Mouse (Mus musculus) embryonic stem cell, embryonic (primary cell): ENCODE results near the gene Hcrtr1.

ENCODE experiments used
- CTCF ChIA-PET, 4 experiments: fragments of 300-600 bp in 2 of 4; fragments of 350-600 bp in 2 of 4; sonication (Branson Sonifier 250); formaldehyde crosslinking; loops; one replicate each; lab custom pipeline; 2022; ENCODE audit warnings: inconsistent platforms in 2 of 4; lab: Charles Lee
- POLR2A ChIA-PET, 4 experiments: fragments of 300-600 bp in 2 of 4; fragments of 350-600 bp in 2 of 4; sonication (Branson Sonifier 250); formaldehyde crosslinking; loops; one replicate each; lab custom pipeline; 2022; ENCODE audit warnings: antibody characterized with exemption in 4 of 4, inconsistent platforms in 1 of 4; lab: Charles Lee

Gene Hcrtr1

DNA sequence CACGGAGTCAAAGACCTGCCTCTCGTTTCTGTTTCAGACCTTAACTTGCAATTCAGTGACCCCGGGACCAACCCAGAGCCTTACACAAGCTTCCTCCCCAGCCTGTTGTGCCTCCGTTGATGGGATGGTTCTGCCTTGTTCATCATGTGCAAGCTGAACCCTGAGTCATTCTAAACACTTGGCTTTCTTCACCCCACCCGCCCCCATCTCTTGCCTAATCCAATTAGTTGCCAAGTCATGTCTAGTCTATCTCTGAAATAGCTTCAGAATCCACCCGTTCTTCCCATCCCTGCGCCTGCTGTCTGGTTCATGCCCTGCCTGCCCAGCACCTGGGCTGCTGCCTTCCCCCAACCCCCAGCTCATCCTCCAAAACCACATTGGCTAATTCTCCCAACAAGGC, 26.9 kb downstream of the Hcrtr1 start:
- POLR2A ChIA-PET: interaction anchor here in 3 of 4 experiments (1.1 to 5.9 kb wide), 5 partner anchors 10 to 14 kb away, joined by 3 to 52 read pairs (median 7); partner anchors contain the start of gene Pef1 (in 3 of the 3)
- CTCF ChIA-PET: interaction anchor here (0.6 to 1.5 kb wide), 4 partner anchors 9 to 77 kb away, joined by 3 to 6 read pairs (median 3); no protein-coding TSS in a partner anchor

DNA sequence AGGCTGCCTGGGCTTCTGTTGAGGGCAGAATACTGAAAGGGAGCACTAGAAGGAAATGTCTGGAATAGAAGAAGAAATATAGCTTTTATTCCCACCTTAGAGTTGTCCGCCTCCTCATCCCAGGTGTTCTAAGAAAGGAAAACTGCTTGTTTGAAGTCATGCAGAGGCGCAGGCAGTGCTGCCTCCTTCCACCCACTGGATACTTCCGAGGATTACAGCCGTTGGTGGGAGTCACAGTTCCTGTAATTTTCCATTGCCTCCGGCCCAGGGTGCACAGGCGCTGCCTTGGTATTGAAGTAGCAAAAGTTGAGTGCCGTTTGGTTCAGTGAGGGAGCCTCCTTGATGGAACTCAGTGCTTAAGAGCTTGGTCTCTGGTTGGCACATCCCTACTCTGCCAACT, 29.1 kb downstream of the Hcrtr1 start:
- POLR2A ChIA-PET: interaction anchor here in 2 of 4 experiments (0.5 to 5.9 kb wide), 5 partner anchors 8 to 339 kb away, joined by 3 to 52 read pairs (median 6); partner anchors contain the start of gene Pef1 (in 2 of the 2)
- CTCF ChIA-PET: interaction anchor here in 1 of 4 experiments (1.0 to 1.1 kb wide), 2 partner anchors 23 to 79 kb away, joined by 3 to 4 read pairs; no protein-coding TSS in a partner anchor

DNA sequence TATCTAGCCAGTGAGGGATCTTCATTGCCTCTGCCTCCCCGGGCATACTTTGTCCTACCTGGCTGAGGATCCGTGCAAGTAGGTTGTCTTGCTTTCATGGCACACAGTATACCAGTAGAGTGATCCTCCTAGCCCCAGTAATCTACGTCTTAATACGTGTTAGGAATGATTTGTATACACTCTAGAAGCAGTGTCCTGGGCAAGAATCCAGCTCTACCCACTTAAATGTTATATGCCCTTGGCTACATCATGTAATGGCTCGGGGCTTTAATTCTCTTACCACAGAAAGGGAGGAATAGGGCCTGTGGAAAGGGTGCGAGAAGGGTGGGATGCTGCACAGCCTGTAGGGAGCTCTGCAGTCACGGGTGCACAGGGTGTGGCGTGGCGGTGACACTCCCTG, 29.5 kb downstream of the Hcrtr1 start:
- ChIA-PET CTCF (interaction anchor here in 1 of 4 experiments (1.0 to 1.1 kb wide), 2 partner anchors 22 to 80 kb away, joined by 3 to 4 read pairs; no protein-coding TSS in a partner anchor), POLR2A (interaction anchor here in 3 of 4 experiments (0.5 to 5.9 kb wide), 8 partner anchors 7 to 338 kb away, joined by 3 to 52 read pairs (median 6); partner anchors contain the start of gene Pef1 (in 2 of the 3))

DNA sequence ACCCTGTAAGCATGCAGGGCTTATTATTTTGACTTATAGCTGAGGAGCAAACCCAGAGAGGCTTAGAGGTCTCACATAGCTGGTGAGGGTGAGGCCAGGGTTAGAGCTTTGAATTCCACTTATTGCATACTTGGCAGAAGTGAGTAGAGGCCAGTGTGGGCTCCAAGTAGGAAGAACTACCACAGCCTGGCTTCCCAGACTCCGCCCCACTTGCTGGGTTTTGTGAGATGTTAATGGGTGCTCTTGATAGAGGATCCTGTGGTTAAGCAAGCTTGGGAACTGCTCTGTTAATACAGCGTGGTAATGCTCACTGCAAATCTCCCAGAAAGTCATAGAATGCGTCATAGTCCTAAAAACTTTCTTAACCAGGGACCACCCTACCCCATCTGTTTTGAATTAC, 30.2 kb downstream of the Hcrtr1 start:
- ChIA-PET POLR2A (interaction anchor here (0.6 to 5.9 kb wide), 8 partner anchors 7 to 462 kb away, joined by 3 to 52 read pairs (median 9); partner anchors contain the start of gene Pef1 (in 1 of the 4)), CTCF (interaction anchor here in 2 of 4 experiments (0.7 to 1.0 kb wide), 2 partner anchors 21 to 248 kb away, joined by 4 to 7 read pairs; no protein-coding TSS in a partner anchor)

DNA sequence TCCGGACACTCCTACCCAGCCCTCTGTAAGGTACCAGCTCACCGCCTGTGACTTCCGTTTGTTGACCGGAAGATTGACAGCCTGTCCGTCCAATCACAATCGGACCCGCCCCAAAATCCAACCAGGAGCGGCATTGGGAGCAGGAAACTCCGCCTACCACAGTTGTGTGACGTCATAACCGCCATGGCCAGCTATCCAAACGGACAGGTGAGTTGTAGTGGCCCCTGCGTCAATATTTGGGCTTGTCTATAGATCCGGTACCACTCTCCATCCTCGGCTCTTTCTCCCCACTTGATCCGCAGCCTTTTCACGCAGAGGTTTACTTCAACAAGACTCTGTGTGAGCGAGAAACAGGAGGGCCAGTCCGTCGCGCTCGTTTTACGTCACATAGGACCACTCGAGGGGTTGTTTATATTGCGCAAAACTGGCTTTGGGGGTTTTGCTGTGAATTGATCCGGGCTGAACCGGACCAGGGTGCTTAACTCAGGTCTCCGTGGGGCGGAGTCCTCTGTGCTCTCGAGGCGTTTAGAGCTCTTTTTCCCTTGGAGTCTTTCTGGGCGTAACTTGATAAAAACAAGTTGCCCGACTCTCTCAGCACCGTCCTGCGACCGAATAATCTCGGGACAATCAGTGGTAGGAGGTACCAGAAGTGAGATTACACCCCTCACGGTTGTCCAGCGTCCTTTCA, 31.6 kb downstream of the Hcrtr1 start:
- CTCF ChIA-PET: interaction anchor here in 2 of 4 experiments (0.5 to 1.5 kb wide), 10 partner anchors 14 to 683 kb away, joined by 3 to 5 read pairs (median 4); no protein-coding TSS in a partner anchor
- POLR2A ChIA-PET: interaction anchor here in 3 of 4 experiments (0.5 to 2.7 kb wide), 45 partner anchors 8 to 866 kb away, joined by 3 to 34 read pairs (median 4); partner anchors contain the start of genes Hcrtr1 (in 1 of the 3), Ptp4a2 (in 1 of the 3), Snrnp40 (in 1 of the 3) and Tinagl1 (in 1 of the 3)

DNA sequence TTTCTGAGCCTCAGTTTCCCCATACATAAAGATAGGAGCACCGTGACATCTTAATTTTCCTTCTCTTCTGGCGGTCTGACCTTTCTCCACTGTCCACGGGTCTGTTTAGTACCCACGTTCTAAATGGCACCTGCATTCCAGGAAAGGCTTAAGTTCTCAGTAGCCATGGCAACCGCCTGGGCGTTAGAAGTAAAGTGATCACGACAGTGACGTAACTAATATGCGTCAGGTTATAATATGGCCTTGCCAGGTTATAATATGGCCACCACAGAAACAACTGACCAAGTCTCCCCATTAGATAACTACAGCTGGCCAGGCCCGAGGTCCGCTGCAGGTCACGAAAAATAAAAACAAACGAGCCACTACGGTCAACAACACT, 32.1 kb downstream of the Hcrtr1 start:
- ChIA-PET CTCF (interaction anchor here in 2 of 4 experiments (0.5 to 1.5 kb wide), 8 partner anchors 15 to 684 kb away, joined by 3 to 5 read pairs (median 4); no protein-coding TSS in a partner anchor), POLR2A (interaction anchor here in 2 of 4 experiments (0.7 to 2.7 kb wide), 40 partner anchors 9 to 533 kb away, joined by 3 to 34 read pairs (median 4); partner anchors contain the start of genes Hcrtr1 (in 1 of the 2), Ptp4a2 (in 1 of the 2), Snrnp40 (in 1 of the 2) and Tinagl1 (in 1 of the 2))

DNA sequence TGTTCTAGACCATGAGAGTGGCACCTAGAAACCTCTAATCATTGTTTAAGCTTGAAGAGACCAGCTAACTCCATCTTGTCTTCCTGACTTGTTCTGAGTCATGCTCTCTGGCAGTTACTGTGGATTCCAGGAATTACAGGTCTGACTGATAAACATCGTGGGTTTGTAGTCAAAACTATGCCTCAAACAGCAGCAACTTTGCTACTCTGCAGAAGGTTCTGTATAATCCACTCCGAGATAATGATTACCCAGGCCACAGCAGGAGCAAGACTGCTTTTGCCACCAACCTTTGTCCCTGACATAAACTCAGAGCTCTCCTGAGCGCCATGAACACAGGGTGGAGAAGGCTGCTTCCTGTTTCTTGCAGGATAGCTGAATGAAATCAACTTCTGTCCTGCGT, 34.6 kb downstream of the Hcrtr1 start:
- POLR2A ChIA-PET: interaction anchor here in 2 of 4 experiments (0.6 to 5.8 kb wide), 9 partner anchors 7 to 1139 kb away, joined by 3 to 55 read pairs (median 18); partner anchors contain the start of genes Fabp3 (in 1 of the 2), Gm10570 (in 1 of the 2), Hcrtr1 (in 1 of the 2) and Tinagl1 (in 1 of the 2)
- CTCF ChIA-PET: interaction anchor here in 2 of 4 experiments (1.0 to 1.3 kb wide), 2 partner anchors 94 to 145 kb away, joined by 3 to 4 read pairs; no protein-coding TSS in a partner anchor

DNA sequence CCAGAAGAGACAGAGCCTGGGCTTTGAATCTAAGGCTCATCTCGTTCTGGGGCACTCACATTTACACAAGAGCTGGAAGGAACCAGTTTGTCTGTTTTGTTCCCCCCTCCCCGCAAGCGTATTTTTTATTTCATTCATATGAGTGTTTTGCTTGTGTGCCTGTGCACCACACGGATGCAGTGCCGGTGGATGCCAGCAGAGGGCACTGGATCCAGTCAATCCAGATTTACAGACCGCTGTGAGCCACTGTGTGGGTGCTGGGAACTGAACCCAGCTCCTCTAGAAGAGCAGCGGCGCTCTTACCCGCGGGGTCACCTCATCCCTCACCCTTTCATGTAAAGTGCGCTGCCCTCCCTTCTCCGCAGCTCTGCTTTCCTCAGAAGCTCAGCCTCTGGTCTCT, 35.5 kb downstream of the Hcrtr1 start:
- ChIA-PET CTCF (interaction anchor here in 3 of 4 experiments (0.6 to 2.6 kb wide), 9 partner anchors 8 to 144 kb away, joined by 3 to 15 read pairs (median 3); no protein-coding TSS in a partner anchor), POLR2A (interaction anchor here (0.5 to 5.8 kb wide), 28 partner anchors 7 to 807 kb away, joined by 3 to 55 read pairs (median 5); partner anchors contain the start of genes Tinagl1 (in 4 of the 4), Fabp3 (in 1 of the 4), Gm10570 (in 1 of the 4) and Hcrtr1 (in 1 of the 4))

DNA sequence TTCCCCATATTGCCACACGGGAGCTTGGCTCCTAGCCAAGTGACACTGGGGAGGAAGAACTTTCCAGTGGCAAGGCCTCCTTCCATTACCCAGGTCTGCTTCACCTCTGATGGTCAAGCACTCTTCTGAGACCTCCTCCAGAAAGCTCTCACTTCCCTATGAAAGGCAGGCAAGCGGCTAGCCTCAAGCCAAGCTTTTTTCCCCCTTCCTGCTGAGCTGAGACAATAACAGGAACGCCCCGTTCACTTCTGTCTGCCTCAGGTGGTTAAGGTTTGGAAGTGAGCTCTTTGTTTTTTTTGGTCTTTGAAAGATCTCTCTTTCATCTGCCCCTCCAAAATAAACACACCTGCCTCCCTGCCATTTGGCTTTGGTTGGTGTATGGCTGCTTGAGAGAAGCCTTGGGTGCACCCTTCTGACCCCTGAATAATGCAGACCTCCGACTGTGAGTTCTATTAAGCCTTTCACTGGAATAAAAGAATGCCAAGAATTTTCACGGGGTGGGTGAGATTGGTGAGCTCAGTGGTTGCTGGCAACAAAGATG, 37.0 kb downstream of the Hcrtr1 start, which contains the start of gene Pef1:
TSS of gene Pef1 (plus strand) at position 448 of the 541 bp plus-strand sequence.
- POLR2A ChIA-PET: interaction anchor here (0.6 to 5.8 kb wide), 153 partner anchors 9 to 1110 kb away, joined by 3 to 55 read pairs (median 4); partner anchors contain the start of genes Fabp3 (in 3 of the 4), Gm10570 (in 3 of the 4), Tinagl1 (in 3 of the 4) and Khdrbs1 (in 2 of the 4)

DNA sequence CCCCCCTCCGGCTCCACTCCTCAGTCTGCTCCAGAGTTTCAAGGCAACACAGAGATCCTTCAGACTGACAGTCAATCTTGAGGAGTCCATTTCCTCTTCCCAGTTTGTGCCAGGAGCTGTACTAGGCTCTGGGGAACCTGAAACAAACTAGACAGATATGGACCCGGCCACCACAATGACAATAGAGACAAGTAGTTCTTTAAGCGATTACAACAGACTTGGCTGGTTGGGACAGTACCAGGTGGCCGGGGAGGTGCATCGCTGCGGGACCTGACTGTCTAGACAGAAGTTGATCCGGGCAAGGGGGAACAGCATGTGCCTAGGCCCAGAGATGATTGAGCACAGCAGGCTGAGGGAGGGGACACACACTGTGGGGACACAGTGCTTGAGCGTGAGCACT, 38.0 kb downstream of the Hcrtr1 start:
- ChIA-PET CTCF (interaction anchor here in 3 of 4 experiments (0.5 to 2.5 kb wide), 11 partner anchors 8 to 660 kb away, joined by 3 to 10 read pairs (median 4); partner anchors contain the start of gene Zbtb8b (in 1 of the 3)), POLR2A (interaction anchor here (0.5 to 5.8 kb wide), 28 partner anchors 9 to 460 kb away, joined by 3 to 55 read pairs (median 5); partner anchors contain the start of genes Fabp3 (in 1 of the 4), Gm10570 (in 1 of the 4), Tinagl1 (in 1 of the 4) and Txlna (in 1 of the 4))

More for the DNA sequence above, 37.0 kb downstream of the Hcrtr1 start, which contains the start of gene Pef1:
- CTCF ChIA-PET: interaction anchor here (0.6 to 2.6 kb wide), 33 partner anchors 9 to 661 kb away, joined by 3 to 15 read pairs (median 4); partner anchors contain the start of genes Kpna6 (in 1 of the 4), Tinagl1 (in 1 of the 4), Tmem39b (in 1 of the 4) and Zbtb8b (in 1 of the 4)

DNA sequence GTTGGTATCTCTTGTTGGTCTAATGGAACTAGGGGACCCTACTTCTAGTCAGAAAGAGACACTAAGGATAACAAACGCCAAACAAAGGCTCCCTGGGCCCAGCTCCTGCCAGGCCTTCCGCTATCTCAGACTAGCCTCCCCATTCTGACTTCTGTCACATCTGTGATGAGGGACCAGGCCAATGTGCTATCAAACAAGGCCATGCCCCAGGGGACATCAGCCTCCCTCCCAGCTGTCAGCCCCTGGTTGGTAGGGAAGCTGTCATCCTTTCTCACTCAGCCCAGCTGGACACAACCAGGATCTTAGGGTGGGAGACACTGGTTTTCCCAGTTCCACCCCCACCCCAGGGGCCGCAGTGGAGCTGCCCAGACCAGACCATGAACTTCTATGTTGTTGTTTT, 44.0 kb downstream of the Hcrtr1 start:
- CTCF ChIA-PET: interaction anchor here in 3 of 4 experiments (0.6 to 1.7 kb wide), 3 partner anchors 29 to 223 kb away, joined by 3 to 5 read pairs (median 4); no protein-coding TSS in a partner anchor
- POLR2A ChIA-PET: no interaction called here

DNA sequence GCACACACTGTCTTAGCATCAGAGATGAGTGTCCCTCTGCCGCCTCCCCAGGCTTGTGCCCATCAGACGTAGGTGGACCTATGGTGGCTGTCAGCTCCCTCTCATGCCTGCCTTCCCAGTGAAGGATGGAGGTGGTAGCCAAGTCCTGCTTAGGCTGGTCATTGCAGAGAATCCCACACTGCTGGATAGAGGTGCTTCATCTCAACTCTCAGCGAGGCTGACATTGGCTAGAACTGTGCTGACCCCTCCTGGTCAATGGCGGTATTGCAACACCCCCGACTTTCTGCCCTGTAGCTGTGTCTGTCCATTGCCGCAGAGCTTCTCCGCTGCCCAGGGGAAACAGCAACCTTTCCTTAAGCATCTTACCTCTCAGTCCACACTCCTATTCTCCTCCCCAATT, 51.9 kb downstream of the Hcrtr1 start:
- ChIA-PET CTCF (interaction anchor here (0.5 to 4.7 kb wide), 76 partner anchors 9 to 626 kb away, joined by 3 to 62 read pairs (median 4); partner anchors contain the start of genes Pef1 (in 3 of the 4), Bsdc1 (in 1 of the 4) and Kpna6 (in 1 of the 4)), POLR2A (interaction anchor here (0.6 to 2.3 kb wide), 10 partner anchors 9 to 579 kb away, joined by 3 to 18 read pairs (median 4); partner anchors contain the start of gene Pef1 (in 3 of the 4))

DNA sequence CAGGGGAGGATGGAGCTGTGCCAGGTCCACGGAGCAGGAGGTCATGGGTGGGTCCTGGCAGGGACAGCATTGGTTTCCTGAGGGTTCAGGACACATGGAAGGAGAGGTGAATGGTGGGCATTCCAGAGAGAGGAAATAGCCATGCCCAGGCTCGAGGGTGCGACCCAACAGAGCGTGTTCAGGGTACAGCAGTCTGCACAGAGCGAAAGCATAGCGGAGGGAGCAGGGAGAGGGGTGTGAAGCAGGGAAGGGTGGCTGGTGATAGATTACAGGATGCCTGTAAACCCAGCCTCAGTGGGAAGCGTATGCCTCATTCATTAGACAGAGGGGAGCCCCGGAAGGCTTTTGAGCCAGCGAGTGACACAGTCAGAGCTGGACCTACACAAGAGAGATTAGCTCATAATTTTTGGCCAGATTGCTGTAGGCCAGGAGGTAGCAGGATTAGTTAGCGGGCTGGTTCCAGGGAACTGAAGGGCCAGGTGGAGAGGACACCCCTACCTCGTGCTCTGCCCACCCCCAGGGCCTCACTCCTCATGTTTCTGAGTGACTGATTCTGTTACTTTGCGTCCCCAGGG, 53.8 kb downstream of the Hcrtr1 start:
- POLR2A ChIA-PET: no interaction called here
- CTCF ChIA-PET: interaction anchor here (0.6 to 4.0 kb wide), 7 partner anchors 19 to 155 kb away, joined by 3 to 43 read pairs (median 4); no protein-coding TSS in a partner anchor

DNA sequence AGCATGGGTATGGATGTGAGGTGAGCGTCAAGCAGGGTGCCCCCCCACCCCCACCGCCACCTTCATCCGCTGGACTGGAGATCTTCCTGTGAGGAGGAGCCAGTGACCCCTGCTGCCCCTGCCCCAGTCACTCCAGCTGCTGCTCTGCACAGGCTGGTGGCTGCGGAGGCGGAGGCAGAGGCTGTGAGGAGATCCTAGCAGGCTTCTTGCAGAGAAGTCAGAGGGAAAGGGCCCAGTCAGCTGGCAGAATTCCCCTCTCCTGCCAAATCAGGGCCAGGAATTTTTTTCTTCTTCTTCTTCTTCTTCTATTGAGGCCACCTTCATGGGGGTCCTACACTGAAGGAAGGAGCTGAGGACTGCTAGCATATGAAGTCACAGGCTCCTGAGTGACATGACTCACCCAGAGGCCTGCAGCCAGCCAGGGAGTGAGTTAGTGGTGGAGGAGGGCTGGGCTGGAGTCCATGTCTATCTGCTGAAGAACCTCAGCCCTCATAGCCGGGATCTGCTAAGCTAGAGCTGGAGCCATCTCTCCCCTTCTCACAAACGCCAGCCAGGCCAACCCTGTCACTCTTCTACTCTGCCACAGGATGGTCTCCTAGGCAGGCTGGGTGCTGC, 54.7 kb downstream of the Hcrtr1 start:
- POLR2A ChIA-PET: interaction anchor here in 2 of 4 experiments (0.6 to 0.8 kb wide), 2 partner anchors 16 to 103 kb away, joined by 3 to 4 read pairs; no protein-coding TSS in a partner anchor
- CTCF ChIA-PET: interaction anchor here in 3 of 4 experiments (0.6 to 4.0 kb wide), 6 partner anchors 18 to 156 kb away, joined by 3 to 43 read pairs (median 4); no protein-coding TSS in a partner anchor

DNA sequence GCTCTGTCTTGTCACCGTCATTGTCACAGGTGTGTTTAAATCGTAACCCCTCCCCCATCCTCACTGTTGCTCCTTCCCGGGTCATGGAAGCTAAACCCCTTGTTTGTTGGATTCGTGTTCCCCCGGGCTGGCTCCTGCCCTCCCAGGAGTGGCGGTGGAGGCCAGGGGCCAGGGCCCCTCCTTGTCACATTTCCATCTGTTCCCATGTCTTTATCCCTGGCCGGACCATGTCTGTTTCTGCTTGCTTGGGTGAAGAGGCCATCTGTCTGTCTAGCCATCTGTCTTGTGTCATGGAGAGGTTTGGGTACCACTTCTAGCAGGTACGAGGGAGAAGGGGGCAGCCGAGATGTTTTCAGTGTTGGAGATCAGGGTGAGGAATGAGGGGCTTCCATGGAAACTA, 56.9 kb downstream of the Hcrtr1 start:
- POLR2A ChIA-PET: interaction anchor here in 1 of 4 experiments (0.6 kb wide), 1 partner anchor 13 kb away, joined by 5 read pairs; no protein-coding TSS in a partner anchor
- CTCF ChIA-PET: no interaction called here
